Mouse (Mus musculus): ENCODE results near the gene Cox5b.

GRCm38 (mm10) chr1:36709055-36709853 is 18.0 kb downstream of the Cox5b start:
- TF ChIP-seq CTCF (IDR thresholded peaks at IDR 0.05; ENCODE audit: low read depth, low read length): peak; percentile 19
- TF ChIP-seq POLR2A (IDR thresholded peaks at IDR 0.05; ENCODE audit: insufficient read depth, low read length): no peak
